Mouse (Mus musculus) T-helper 2 cell (primary cell): ENCODE data around the gene Actg2.

Experiments used
- in situ Hi-C: fragments of 300-600 bp; cut with MboI, MseI; formaldehyde crosslinking; loops from one replicate; pipeline ENCODE4 v1.15.1; 2025; ENCODE audit warnings: high pct_unique_total_duplicates

The Actg2 gene

GRCm38 (mm10) chr6:83515172-83515571 lies 20.9 kb downstream of the Actg2 start:
- in situ Hi-C loops, result no loop called here

DNA sequence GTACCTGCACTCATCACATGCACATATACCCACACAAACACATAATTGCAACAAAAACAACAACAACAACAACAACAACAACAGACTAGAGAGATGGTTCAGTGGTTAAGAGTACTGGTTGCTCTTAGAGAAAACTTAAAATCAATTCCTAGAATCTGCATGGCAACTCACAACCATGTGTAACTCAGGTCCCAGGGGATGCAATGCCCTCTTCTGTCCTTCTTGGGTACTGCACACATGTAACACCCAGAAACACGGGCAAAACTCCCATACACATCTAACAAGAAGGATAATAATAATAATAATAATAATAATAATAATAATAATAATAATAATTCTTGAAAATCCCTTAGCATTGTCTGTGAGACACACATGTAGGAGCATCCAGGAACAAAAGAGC lies 23.6 kb downstream of the Actg2 start:
- in situ Hi-C loops, result loop anchor here (5.0 kb wide), 1 partner anchor 155 kb away; no protein-coding TSS in a partner anchor

DNA sequence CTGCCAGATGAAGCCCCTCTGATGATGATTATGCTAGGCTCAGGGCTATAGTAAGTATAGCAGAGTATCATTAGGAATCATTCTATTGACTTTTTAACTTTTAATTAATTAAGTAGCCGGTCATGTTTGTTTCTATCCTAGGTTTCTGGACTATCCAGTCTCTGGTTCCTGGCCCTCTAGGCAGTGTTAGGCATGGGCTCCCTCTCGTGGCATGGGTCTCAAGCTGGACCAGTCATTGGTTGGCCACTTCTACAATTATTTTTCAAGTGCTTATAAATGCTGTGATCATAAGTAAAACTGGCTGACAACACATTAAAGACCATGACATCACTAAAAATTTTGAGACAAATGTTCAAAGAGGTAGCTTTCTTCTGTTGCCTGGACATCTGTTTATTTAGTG lies 25.9 kb downstream of the Actg2 start:
- in situ Hi-C loops, result loop anchor here (5.0 kb wide), 1 partner anchor 153 kb away; no protein-coding TSS in a partner anchor

DNA sequence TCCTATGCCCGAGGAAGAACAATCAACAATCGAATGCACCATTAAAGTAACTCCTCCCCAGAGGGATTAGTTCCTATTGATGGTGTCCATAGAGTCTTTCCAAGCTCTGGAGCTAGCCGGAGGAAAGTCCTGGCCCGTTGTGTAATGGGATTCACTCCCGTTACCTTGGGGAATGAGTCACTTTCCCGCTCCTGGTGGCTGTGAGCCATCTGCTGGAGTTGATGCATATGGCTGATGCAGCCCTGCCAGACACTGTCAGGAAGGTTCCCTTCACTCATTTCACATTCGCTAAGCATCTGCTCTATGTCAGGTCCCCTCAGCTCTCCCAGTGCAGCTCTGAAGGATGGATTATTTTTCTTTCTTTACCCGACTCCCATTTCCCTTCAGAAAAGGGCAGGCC lies 26.6 kb downstream of the Actg2 start:
- in situ Hi-C loops, result no loop called here

DNA sequence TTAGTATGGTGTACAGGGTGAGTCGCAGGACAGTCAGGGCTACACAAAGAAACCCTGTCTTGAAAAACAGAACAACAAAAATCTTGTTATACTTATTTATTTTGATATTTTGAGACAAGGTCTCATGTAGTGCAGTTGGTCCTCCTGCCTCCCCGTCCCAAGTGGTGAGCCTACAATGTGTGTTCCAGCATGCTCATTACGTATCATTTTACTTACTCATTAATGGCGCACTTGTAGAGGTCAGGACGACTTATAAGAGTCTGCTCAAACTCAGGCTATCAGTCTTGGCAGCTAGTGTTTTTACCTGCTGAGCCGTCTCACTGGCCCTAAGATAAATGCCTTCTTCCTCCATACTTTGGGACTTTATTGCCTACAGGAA lies 28.9 kb downstream of the Actg2 start:
- in situ Hi-C loops, result no loop called here

GRCm38 (mm10) chr6:83506258-83507167 lies 29.6 kb downstream of the Actg2 start, which contains the start of gene Dguok:
Gene Dguok, minus strand, starts transcription at chr6:83506969.
- in situ Hi-C loops, result no loop called here

DNA sequence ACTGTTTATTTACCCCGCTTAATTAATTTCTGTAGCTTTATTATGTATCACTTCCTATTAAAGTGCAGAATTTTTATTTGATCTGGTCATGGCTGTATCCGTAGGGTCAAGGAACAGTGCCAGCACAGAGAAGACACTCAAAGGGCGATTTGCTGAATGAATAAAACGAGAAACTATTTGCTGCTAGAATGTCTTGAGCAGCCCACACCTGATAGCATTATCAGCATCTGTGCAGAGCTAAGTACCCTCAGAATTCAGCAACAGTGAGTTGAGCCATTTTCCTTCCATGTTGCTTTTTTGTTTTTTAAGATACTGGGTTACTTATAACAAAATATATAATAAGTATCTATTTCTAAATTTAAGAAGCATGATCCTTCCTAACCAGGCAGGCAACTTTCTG lies 30.5 kb downstream of the Actg2 start:
- in situ Hi-C loops, result no loop called here

GRCm38 (mm10) chr6:83503361-83503760 lies 32.7 kb downstream of the Actg2 start:
- in situ Hi-C loops, result no loop called here

- in situ Hi-C loops, result no loop called here
Measured at GRCm38 (mm10) chr6:83502656-83503055, 33.4 kb downstream of the Actg2 start.

DNA sequence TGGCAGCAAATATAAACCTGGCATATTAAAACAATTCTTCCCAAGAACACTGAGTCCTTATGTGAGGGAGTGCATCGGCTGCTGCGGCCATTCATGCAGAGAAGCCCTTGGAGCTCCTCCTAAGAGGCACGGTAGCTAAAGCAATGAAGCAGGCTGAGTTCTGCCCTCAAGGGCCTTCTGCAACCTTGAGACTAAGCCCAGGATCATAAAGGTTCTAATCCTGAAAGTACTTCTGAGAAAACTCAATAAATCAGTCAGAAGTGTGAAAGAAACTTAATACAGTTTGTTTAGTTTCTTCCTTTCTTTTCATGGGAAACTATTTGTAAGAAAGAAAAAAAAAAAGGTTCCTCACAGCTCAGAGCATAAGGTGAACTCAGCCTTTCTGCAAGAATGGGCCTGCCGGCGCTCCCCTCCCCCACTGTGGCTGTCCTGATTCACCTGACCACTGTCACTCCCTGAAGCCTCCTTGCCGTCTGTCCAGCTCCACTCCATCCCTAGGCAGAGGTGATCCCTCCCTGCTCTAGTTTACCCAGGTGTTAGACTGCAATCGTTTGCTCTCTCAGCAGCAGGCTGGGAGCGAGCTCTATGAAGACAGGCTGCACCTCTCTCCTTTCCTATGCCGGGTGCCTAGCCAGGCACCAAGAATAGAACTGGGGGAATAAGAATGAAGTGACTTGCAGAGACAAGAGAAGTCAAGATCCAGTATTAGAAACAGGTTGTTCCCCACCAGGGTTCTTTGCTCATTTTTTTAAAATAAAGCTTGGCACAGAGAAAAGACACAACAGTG lies 34.3 kb downstream of the Actg2 start:
- in situ Hi-C loops, result no loop called here

- in situ Hi-C loops, result no loop called here
Measured at GRCm38 (mm10) chr6:83500462-83500861, 35.6 kb downstream of the Actg2 start.

GRCm38 (mm10) chr6:83499078-83499477 lies 37.0 kb downstream of the Actg2 start:
- in situ Hi-C loops, result loop anchor here (5.0 kb wide), 1 partner anchor 37 kb away; no protein-coding TSS in a partner anchor

DNA sequence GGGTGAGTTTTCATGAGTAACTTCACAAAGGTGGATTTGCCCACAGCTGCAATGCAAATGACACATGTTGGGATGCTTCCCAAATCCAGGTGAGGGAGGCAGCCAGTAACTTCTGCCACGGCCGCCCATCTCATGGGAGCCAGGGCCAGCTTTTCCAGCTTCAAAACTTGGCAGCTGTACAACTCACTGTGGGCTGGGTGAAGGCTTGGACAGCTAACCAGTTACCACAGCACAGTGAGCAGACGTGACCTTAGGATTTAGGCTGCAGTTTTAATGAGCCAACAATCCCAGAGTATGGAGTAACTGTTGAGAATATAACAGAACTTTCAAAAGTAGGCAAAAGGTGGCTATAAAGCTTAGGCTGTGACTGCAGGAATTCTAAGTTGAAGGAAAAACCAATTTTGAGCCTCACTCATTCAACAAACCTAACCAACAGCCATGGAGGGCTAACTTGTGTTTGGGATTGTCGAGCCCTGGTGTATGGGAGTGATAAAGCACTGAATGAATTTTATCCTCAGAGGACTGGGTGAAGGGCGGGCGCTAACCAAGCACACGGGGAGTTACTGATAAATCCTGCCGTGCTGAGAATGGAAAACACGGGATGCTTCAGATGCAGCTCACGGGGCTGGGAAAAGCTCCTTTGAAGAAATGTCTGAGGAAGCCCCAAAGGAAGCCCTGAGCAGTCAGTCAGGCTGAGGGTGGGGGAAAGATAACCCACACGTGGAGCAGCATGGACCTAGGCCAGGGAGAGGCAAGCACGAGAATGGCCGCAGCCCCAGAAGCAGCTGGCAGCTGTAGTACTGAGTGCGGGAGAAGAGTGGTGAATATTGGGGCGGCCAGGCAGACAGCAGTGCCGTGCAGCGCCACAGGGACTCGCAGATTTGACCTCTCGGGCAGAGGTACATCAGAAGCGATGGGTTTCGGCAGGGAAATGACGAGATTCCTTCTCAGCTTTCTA lies 39.0 kb downstream of the Actg2 start:
- in situ Hi-C loops, result loop anchor here (5.0 kb wide), 1 partner anchor 35 kb away; no protein-coding TSS in a partner anchor

DNA sequence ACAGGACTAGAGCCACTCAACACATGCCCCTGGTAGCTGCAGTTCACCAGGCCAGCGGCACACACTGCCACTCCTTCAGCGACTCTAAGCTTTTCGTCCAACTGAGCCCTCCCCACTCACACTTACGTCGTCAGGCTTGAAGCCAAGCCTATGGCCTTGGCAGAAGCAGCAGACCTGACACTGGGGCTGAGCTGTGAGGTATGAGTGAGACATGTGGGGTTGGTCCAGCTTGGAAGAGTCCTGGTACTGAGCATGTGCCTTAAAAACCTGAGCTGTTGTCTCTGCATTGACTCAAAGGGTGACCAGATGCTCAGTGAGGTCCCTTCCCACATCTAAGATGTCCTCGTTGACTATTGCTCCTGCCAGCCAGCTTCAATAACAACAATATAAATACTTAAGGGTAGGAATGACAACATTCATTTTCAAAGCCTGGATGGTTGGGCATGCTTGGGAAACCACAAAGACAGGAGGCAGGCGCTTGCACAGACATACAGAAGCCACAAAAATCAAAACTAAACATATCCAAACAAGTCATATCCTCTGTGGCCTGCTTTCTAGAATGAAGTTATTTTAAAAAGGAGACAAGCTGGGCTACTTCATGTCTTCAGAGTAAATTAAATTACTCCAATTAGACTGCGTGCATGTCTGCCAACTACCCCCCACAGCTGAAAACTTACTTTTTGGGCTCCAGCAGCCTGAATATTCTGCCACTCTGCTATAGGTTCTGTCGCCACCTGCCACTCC lies 39.9 kb downstream of the Actg2 start:
- in situ Hi-C loops, result loop anchor here (5.0 kb wide), 1 partner anchor 34 kb away; no protein-coding TSS in a partner anchor

- in situ Hi-C loops, result no loop called here
Measured at GRCm38 (mm10) chr6:83490622-83491021, 45.4 kb downstream of the Actg2 start.

- in situ Hi-C loops, result loop anchor here (5.0 to 10.0 kb wide), 2 partner anchors 91 to 293 kb away; no protein-coding TSS in a partner anchor
Measured at GRCm38 (mm10) chr6:83488200-83488599, 47.9 kb downstream of the Actg2 start.

DNA sequence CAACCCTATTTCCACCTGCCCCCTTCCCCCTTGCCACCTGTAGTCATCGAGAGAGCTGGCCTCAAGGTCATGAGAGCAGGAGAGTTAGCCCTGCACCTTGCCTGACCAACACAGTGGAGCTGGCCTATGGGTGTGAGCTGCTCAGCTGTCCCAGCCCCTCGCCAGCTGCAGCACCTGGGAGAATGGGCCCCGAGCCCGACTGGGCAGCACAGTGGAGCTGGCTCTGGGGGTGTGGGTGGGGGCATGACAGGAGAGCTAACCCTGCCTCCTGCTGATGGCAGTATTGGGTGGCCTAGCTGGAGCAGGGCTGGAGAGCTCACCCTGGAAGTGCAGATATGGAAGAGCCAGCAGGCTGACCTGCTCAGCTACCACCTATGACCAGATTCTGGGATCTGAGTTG lies 48.8 kb downstream of the Actg2 start:
- in situ Hi-C loops, result loop anchor here (5.0 to 10.0 kb wide), 2 partner anchors 90 to 292 kb away; no protein-coding TSS in a partner anchor

- in situ Hi-C loops, result loop anchor here (5.0 to 10.0 kb wide), 2 partner anchors 89 to 291 kb away; no protein-coding TSS in a partner anchor
Measured at GRCm38 (mm10) chr6:83485854-83486253, 50.2 kb downstream of the Actg2 start.

- in situ Hi-C loops, result loop anchor here (10.0 kb wide), 1 partner anchor 289 kb away; no protein-coding TSS in a partner anchor
Measured at GRCm38 (mm10) chr6:83483776-83484175, 52.3 kb downstream of the Actg2 start.
